Mouse (Mus musculus): ENCODE results near the gene Ankrd44.

- TF ChIP-seq ZC3H11A (IDR thresholded peaks at IDR 0.05; ENCODE audit: borderline replicate concordance, low read depth, low read length), result no peak
- no peak for TF ChIP-seq MAFK (IDR thresholded peaks at IDR 0.05; ENCODE audit: insufficient read depth, low read depth, low read length)
- no peak for TF ChIP-seq CHD2 (IDR thresholded peaks at IDR 0.05; ENCODE audit: low read depth, low read length)
- no peak for TF ChIP-seq HCFC1 (IDR thresholded peaks at IDR 0.05; ENCODE audit: borderline replicate concordance, insufficient read depth, low read length)
Observed at GRCm38 (mm10) chr1:54871321-54871720, 54.9 kb downstream of the Ankrd44 start.

Data from ES-E14 (cell line).